Mouse (Mus musculus): ENCODE data around the gene Fam110a.

- TF ChIP-seq POLR2A (IDR thresholded peaks at IDR 0.05; ENCODE audit: low read depth, low read length), result no peak
- no peak for TF ChIP-seq CTCF (conservative IDR thresholded peaks at IDR 0.05; ENCODE audit: insufficient read depth, insufficient read length, low read depth, low read length)
These were observed 16.7 kb downstream of the Fam110a start for GRCm38 (mm10) chr2:151963319-151963718.
